27 mouse cellular contexts compared by ENCODE assay signal in the genomic region with DNA sequence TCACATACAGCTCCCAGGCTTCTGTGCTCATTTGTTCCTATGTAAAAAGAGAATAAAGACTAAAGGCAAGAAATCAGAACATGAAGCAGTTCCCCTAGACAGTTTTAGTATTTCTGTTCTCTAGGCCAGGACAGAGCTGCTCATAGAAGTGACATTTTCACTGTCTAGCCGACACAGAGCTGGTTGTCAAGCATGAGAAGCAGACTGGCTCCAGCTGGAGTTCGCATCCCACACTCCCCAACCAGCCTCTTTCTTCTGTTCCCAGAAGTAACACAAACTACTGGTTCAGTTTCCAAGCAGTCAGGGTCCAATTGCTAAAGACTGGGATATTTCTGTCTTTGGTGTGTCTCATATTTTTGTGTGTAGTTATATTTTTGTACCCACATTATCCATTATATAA.
DNase-seq lines count a peak whose midpoint lies in the region; ATAC-seq and TF ChIP-seq lines count a peak whose summit lies in the region.
"Had no signal": no experiment of that assay in that cellular context is flagged by ENCODE, and none has a peak within 500 bp of the region (broad histone marks: within the 10 kb centered on the region; RNA-seq: fewer than 3 reads in every experiment).

No protein-coding gene starts in this region.

- no peaks in the 10 kb centered on the region for H3K9me3 ChIP-seq in lung, postnatal 0 days (ENCODE audit: low read length)
- H3K9me3 ChIP-seq: liver, embryonic 13.5 days; midbrain, embryonic 15.5 days; neural tube, embryonic 12.5 days had no signal

- DNase-seq in frontal cortex, adult 2 months (ENCODE audit: extremely low spot score in 1 of 2, low spot score in 1 of 2) = peak; percentile 18 to 26
- no peak for DNase-seq in frontal cortex, postnatal 25 days (ENCODE audit: low spot score in 2 of 2)
- peak; percentile 9 for DNase-seq in kidney, postnatal 10 days
- DNase-seq in kidney, postnatal 14 days = no peak
- peak; percentile 37 for DNase-seq in lung, postnatal 0 days (ENCODE audit: low spot score)
- DNase-seq in lung, adult 18-20 months = no peak
- DNase-seq in testis, postnatal 10 days (ENCODE audit: low spot score) = no peak
- DNase-seq: adrenal gland, postnatal 14 days; cerebellum, adult 8-10 months; cerebellum, postnatal 36 days; embryo, embryonic 11 days; heart, postnatal 4 days; kidney, postnatal 25 days; liver, embryonic 13.5 days; retina, postnatal 1 day; thymus, adult 18-20 months; thymus, postnatal 36 days had no signal

- no peak for ATAC-seq in lung, postnatal 0 days
- ATAC-seq: CD4-positive, CD25-positive, alpha-beta regulatory T cell, adult 4 months; forebrain, embryonic 14.5 days; inflammation-experienced regulatory T-cells, adult 6 months; midbrain, embryonic 15.5 days had no signal

- no peak overlapping the region for H3K27ac ChIP-seq in lung, postnatal 0 days (ENCODE audit: low read length)
- H3K27ac ChIP-seq: embryonic facial prominence, embryonic 13.5 days; heart, embryonic 10.5 days; hindbrain, embryonic 14.5 days; liver, embryonic 13.5 days; macrophage; midbrain, embryonic 15.5 days; neural tube, embryonic 12.5 days had no signal

- no peak overlapping the region for H3K4me3 ChIP-seq in lung, postnatal 0 days (ENCODE audit: low read depth, low read length)
- H3K4me3 ChIP-seq: embryonic facial prominence, embryonic 13.5 days; erythroblast, embryonic 14.5 days; heart, embryonic 10.5 days; liver, embryonic 13.5 days; midbrain, embryonic 15.5 days; neural tube, embryonic 12.5 days had no signal

- 50% methylated on average over 2 of the region's 2 CpGs for WGBS in lung, postnatal 0 days

- TF ChIP-seq EP300 in lung, postnatal 0 days (IDR thresholded peaks at IDR 0.05) = no peak

- H3K9ac ChIP-seq in lung, postnatal 0 days (replicated peaks; ENCODE audit: low read depth) = no peak overlapping the region
- H3K9ac ChIP-seq: embryonic facial prominence, embryonic 13.5 days; hindbrain, embryonic 14.5 days; liver, embryonic 13.5 days; midbrain, embryonic 15.5 days; neural tube, embryonic 12.5 days had no signal

- TF ChIP-seq CTCF in lung, postnatal 0 days (IDR thresholded peaks at IDR 0.05) = no peak

- H3K4me1 ChIP-seq in lung, postnatal 0 days (ENCODE audit: insufficient read depth, low read depth, low read length) = no peaks in the 10 kb centered on the region
- H3K4me1 ChIP-seq: embryonic facial prominence, embryonic 13.5 days; heart, embryonic 10.5 days; liver, embryonic 13.5 days; midbrain, embryonic 15.5 days; neural tube, embryonic 12.5 days had no signal

- no peak overlapping the region for H3K4me2 ChIP-seq in lung, postnatal 0 days (replicated peaks; ENCODE audit: low read depth, low read length)
- H3K4me2 ChIP-seq: embryonic facial prominence, embryonic 13.5 days; hindbrain, embryonic 14.5 days; liver, embryonic 13.5 days; midbrain, embryonic 15.5 days; neural tube, embryonic 12.5 days had no signal

- no peaks in the 10 kb centered on the region for H3K36me3 ChIP-seq in lung, postnatal 0 days (ENCODE audit: insufficient read depth, low read length)
- H3K36me3 ChIP-seq: embryonic facial prominence, embryonic 13.5 days; heart, embryonic 10.5 days; liver, embryonic 13.5 days; midbrain, embryonic 15.5 days; neural tube, embryonic 12.5 days had no signal

- H3K27me3 ChIP-seq in lung, postnatal 0 days (replicated peaks; ENCODE audit: insufficient read depth, low read length) = no peaks in the 10 kb centered on the region
- H3K27me3 ChIP-seq: embryonic facial prominence, embryonic 13.5 days; liver, embryonic 13.5 days; neural tube, embryonic 12.5 days had no signal

Comparison
In these comparisons a context has a peak if more than half of its experiments do, and no peak if none do; other contexts are left out.
1. DNase-seq: peak in frontal cortex, adult 2 months (2 of 2), kidney, postnatal 10 days (single experiment) and lung, postnatal 0 days (single experiment); none in frontal cortex, postnatal 25 days (0 of 2), kidney, postnatal 14 days (single experiment), lung, adult 18-20 months (0 of 2) and testis, postnatal 10 days (single experiment).